ENCODE assay signal across 22 mouse cellular contexts in the genomic region with DNA sequence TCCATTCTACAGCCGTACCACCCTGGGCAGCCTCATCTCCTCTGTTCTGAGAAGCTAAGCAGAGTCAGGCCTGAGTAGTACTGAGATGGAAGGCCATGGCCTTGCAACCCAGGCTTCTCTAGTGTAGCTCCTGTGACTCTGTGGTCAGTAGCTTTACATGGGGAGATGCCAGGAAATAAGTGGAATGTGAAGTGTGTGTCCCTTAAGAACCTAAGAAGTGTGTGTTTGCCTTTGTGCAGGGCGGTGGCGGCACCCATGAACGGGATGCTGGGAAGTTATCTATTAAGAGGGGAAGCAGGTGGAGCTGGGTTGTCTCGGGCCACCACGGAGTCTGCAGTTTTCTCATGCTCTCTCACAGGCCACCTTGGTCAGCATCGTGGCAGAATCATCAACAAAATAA.
"Had no signal": no experiment of that assay in that cellular context is flagged by ENCODE, and none has a peak within 500 bp of the region (broad histone marks: within the 10 kb centered on the region; RNA-seq: fewer than 3 reads in every experiment).

No protein-coding gene starts in this region.

- H3K4me3 ChIP-seq: intestine, embryonic 15.5 days; limb, embryonic 10.5 days; limb, embryonic 13.5 days; liver, embryonic 12.5 days; liver, embryonic 15.5 days; megakaryocyte, embryonic 14.5 days; midbrain, embryonic 10.5 days; midbrain, embryonic 13.5 days; myocyte; neural tube, embryonic 13.5 days; stomach, embryonic 15.5 days had no signal

- H3K27ac ChIP-seq: intestine, embryonic 15.5 days; limb, embryonic 10.5 days; limb, embryonic 13.5 days; liver, embryonic 12.5 days; liver, embryonic 15.5 days; midbrain, embryonic 10.5 days; midbrain, embryonic 13.5 days; neural tube, embryonic 13.5 days; stomach, embryonic 15.5 days had no signal

- H3K36me3 ChIP-seq: limb, embryonic 10.5 days had no signal

- H3K27me3 ChIP-seq: intestine, embryonic 15.5 days; limb, embryonic 13.5 days; liver, embryonic 12.5 days; liver, embryonic 15.5 days; megakaryocyte, embryonic 14.5 days; midbrain, embryonic 13.5 days; neural tube, embryonic 13.5 days; stomach, embryonic 15.5 days had no signal

- ATAC-seq: intestine, embryonic 15.5 days; liver, embryonic 12.5 days; midbrain, embryonic 13.5 days; midbrain, embryonic 16.5 days had no signal

- H3K4me2 ChIP-seq: intestine, embryonic 15.5 days; limb, embryonic 13.5 days; liver, embryonic 12.5 days; liver, embryonic 15.5 days; lung, embryonic 14.5 days; midbrain, embryonic 13.5 days; neural tube, embryonic 13.5 days; stomach, embryonic 15.5 days had no signal

- H3K4me1 ChIP-seq: intestine, embryonic 15.5 days; limb, embryonic 10.5 days; limb, embryonic 13.5 days; liver, embryonic 15.5 days; midbrain, embryonic 10.5 days; midbrain, embryonic 13.5 days; neural tube, embryonic 13.5 days; stomach, embryonic 15.5 days had no signal

- H3K9ac ChIP-seq: intestine, embryonic 15.5 days; limb, embryonic 13.5 days; liver, embryonic 12.5 days; liver, embryonic 15.5 days; lung, embryonic 14.5 days; midbrain, embryonic 13.5 days; neural tube, embryonic 13.5 days; stomach, embryonic 15.5 days had no signal

- DNase-seq: kidney, adult 11 months; kidney, adult 8-10 months; kidney, postnatal 14 days; kidney, postnatal 4 days; liver; lung, embryonic 14.5 days; retina, postnatal 1 day; right cerebral cortex, postnatal 25 days; spleen, adult 18-20 months; thymus, postnatal 25 days had no signal

- H3K9me3 ChIP-seq: intestine, embryonic 15.5 days; liver, embryonic 15.5 days; neural tube, embryonic 13.5 days; stomach, embryonic 15.5 days had no signal
